Mouse (Mus musculus) testis, postnatal 10 days (tissue): ENCODE data around the gene Epc2.

Source experiments
- DNase-seq: peaks from one replicate; pipeline ENCODE4 v3.0.0; 2021; ENCODE audit warnings: low spot score

Epc2 gene

DNA sequence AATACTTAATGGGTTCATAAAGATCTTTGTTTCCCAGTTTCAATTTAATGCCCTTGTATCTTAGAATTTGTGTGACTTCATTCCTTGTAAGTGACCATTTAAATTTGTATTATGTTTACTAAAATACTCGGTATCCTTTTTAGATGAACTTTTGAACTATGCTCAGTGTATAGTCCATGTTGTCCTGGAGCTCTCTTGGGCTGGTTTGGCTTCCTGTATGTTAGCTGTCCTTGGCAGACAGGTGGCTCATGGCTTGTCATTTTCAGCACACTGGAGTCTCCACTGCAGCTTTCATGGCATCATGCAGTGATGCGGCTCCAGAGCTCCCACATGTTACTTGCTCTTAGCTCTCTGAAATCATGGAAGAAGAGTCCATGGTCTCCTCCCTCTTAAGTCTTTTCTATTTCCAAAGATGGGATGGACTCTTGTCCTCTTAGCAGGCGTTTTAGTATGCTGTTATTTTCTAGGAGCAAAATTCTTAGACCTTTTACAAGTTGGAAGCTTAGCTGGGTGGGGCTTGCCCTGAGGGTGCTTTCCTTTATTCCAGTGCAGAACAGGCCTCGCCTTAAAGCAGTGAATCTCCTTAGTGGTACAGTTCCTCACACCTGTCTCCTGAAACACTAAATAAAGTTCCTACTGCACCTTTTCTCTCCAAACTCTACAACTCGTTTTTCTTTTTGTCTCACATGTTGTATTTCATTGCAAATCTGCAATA is 20.5 kb downstream of the Epc2 start:
- no peak for DNase-seq

DNA sequence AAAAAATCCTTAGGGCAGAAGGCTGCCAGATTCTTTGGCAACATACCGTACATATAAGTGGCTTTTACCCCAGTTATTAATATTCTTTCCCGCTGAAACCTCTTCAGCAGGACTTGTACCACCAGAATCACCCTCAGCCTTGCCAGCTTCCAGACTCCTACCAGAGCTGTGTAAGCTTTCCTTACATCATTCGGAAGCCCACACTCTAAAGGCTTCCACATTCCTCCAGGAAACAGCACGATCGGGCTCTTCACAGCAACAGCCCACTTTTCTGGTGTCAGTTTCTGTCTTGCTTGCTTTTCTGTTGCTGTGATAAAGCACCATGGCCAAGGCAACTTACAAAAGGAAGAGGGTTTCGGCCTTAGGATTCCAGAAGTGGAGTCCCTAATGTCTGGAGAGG is 21.2 kb downstream of the Epc2 start:
- no peak for DNase-seq

DNA sequence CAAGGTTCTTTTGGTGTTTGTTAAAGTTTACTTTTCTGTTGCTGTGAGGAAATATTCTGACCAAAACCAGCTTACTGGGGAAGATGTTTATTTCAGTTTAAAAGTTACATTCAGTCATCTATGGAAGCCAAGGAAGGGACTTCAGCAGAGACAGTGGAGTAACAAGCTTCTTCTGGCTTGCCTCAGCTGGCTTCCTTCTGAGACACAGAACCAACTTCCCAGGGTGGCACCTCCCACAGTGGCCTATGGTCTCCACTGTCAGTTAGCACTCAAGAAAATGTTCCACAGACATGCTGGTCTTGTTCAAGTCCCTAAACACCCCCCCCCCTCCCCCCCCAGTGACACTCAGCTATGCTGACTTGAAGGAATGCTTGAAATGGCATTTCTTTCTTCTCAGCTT is 30.9 kb downstream of the Epc2 start:
- no peak for DNase-seq

DNA sequence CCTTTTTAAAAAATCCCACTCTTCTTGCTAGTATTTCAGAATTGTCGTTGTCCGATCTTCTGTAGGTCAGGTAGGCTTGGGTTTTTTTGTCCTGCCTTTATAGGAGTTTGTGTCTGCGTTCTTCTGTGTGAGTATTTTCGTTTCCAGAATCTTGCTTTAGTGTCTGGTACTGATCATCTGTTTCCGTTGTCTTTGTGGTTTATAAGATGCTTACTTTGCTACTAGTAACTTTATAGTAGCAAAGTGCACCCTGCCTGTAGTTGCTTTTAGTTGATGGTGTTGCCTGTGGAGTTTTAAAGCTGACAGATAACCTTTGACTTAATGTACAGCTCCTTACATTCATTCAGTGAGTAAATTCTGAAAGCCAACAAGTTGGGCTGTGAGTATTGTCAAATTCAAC is 32.1 kb downstream of the Epc2 start:
- DNase-seq, result no peak

DNA sequence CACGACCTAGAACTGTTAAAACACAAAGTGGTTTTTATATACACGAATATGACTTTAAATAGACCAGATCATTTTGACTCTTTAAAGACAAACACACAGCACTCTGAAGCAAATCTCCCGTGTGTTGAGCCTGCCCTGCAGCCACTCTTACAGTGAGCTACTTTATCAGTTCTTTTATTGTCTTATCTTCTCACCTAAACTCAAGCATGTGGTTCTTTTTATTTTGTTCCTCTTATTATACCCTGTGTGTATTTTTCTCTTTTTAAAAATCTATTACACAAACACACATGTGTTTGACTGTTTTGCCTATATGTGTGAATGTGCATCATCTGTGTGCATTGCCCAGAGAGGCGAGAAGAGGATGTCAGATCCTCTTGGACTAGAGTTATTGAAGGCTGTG is 50.1 kb downstream of the Epc2 start:
- no peak for DNase-seq

DNA sequence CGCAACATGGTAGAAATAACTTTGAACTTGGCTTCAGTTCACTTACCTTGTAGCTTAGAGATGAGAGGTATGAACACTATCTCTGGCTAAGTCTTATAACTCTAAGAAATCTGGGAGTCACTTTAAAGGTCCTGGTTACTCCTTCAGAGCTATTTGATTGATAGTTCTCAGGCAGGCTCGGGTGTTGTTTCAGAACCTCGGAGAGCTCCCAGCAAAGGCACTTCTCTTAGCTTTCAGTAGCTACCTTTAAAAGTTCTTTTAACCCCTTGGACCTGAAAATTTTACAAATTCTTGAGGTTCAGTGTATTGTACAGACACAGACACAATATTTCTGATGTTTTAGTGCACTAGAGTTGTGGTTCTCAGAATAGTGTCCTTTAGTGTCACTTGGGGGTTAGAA is 52.3 kb downstream of the Epc2 start:
- peak; percentile 59 for DNase-seq

DNA sequence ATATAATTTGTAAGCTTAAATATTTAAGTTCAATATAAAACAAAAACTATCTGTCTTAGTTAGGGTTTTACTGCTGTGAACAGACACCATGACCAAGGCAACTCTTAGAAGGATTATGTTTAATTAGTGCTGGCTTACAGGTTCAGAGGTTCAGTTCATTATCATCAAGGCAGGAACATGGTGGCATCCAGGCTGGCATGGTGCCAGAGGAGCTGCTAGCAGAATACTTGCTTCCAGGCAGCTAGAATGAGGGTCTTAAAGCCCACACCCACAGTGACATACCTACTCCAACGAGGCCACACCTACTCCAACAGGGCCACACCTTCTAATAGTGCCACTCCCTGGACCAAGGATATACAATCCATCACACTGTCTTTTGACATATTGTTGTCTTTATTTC is 53.9 kb downstream of the Epc2 start:
- DNase-seq, result peak; percentile 44

DNA sequence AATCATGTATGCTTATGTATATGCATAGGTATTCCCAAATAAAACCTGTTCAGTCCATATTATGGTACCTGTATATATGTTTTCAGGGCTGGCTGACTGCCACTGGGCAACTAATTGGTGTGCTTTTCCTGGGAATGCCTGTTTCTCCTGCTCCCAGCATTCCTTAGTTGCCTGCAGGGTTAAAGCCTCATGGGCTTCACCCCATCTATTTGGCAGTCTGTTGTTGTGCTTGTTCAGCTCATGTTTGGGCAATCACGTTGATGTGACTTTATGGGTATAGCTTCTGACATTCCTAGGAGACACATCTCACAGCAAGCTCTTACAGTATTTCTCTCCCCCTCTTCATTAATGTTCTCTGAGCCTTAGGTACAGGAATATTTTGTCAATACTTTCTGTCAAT is 59.5 kb downstream of the Epc2 start:
- no peak for DNase-seq

DNA sequence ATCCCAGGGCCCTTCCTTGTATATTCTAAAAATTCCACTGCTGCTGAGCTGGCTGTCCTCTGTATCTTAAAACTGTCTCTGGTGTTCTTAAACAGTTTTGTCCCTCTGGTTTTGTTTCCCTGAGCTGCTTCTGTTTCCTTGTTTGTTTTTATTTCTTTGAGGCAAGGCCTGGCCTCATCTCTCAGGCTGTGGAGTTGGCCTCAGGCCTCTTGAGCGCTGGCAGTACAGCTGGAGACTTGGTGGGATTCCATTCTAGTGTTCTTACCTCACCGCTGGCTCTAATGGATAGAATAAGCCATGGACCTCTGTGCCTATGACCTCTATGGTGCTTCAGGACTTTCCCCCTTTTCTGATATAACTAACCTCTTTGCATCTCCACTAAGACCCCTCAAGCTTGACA is 64.7 kb downstream of the Epc2 start:
- no peak for DNase-seq

DNA sequence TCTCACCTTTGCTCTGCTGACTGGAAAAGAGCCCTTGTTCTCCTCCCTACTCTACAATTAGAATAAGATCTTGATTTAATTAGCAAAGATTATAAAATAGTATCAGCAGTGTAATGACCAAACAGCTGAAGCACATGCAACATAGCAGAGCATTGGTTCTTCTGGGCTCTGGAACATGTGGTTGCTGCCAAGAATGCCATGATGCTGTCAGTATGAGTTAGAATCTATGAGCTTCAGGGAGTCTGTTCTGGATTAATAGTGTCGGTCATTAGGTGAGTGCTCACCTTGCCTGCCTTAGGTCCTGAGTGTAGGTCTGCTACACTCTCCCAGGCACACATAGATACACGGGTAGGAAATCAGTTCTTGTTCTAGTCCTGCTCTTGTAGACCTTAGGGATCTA is 69.1 kb downstream of the Epc2 start:
- DNase-seq, result no peak

DNA sequence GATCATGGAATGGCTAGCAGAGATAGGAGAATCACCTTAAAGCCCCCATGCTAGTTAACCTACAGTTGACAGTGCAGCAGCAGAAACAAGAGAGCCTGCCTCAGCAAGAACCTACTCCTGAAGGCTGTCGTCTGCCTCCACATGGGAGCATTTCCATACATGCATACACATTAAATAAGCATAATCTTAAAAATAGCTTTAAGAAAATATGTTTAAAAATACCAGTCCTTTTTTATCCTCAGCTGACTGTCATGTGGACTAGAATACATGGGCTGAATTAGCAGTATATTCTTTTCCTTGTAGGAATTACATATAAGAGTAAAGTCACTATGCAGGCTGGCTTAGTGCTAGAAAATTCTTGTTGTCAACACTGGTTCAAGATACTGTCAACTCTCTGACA is 69.7 kb downstream of the Epc2 start:
- DNase-seq, result no peak

DNA sequence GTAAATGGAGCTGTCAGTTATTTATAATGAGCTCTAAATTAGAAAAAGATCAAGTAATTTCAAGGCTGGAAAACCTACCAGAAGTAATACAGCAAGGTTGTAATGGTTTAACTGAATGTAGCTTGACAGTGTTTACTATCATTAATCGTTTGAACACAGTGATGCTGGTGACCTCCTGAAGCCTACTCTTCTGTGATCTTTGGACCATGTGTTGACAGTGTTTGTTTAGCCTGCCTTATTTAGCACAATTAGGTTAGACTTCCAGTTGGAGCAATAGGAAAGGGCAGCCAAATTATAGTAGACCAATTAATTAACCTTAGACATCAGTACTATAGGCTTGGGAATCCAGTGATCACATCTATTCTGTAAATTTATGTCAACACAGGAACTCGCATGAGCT is 70.3 kb downstream of the Epc2 start:
- DNase-seq, result no peak

DNA sequence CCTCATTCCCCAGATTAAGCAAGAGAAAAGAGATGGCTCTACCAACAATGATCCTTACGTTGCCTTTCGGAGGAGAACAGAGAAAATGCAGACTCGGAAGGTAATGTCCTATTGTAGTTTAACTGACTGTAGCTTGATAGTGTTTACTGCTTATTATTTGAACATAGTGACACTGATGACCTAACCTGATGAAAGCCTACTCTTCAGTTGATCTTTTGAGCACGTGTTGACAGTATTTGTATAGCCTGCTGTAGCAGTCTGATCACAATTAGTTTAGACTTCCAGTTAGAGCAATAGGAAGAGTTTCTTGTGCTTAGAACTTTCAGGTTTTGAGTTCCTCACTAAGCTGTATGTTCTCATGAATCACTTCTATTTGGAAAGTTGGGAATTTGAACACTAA is 71.3 kb downstream of the Epc2 start:
- DNase-seq, result no peak

DNA sequence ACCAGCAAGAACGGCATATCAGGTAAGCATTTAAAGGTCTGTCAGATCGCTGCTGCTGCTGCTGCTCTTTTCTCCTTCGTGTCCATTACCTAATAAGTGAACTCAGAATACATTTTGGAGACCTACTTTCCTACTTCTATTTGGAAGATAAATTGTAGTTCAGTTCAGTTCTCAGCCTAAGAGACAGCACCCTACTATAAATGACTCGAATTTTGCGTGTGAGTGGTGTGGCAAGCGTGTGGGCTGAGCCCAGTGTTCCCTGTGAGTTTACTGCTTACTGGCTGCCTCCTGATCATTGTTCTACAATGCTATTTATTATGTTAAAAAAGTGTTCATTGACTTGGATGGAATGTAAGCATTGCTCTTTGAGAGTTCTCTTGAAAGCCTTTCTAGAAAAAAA is 85.9 kb downstream of the Epc2 start:
- DNase-seq, result no peak

DNA sequence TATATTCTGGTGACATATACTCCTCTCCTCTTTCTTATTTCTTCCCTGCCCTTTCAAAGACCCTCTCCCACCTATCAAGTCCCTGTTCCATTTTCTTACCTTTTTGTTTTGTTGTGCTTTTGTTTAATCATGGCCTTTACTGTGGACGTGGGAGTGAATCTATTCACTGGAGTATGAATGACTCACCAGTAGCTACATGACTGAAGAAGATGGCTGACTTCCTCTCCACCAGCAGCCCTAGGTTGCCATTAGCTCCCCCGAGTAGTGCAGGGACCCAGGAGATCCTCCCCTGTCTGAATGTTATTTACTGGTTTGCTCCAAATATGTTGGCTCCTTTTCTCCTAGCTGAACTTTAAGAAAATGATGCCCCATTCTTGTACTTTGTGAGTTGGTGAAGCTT is 86.8 kb downstream of the Epc2 start:
- DNase-seq, result no peak

DNA sequence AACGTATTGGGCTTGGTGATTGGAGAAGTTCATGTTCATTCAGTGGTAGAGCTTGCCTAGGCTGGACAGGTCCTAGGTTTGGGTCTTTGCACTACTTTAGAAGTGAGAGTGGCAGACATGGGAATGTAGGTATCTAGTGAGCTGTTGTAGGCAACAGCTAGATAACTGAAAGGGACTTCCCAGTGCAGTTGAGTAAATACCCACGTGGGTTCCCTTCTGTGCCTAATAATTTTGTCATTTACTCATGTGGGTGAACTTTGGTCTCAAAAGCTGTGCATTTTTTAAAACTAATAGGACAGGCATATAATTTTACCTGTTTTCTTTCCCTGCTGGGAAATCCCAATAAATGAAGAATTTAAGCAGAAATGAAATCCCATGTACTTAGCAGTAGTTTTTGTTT is 88.5 kb downstream of the Epc2 start:
- no peak for DNase-seq

DNA sequence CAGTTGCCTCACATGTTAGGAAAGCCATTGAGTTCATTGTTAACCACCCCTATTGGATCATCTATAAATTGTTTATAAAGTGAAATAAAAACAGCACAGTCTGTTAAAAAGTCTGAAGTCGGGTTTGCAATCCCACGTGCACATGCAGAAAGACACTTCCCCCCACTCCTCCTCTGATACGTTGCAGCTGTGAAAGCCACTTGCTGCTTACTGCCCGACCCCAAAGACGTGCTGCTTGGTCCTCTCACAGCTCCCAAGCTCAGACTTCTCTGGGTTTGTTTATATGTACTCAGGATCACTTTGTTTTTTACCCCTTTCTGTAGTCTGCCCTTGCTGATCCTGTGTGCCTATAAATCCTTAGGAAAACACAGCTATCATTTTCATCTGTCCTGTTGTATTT is 96.5 kb downstream of the Epc2 start:
- DNase-seq, result no peak

DNA sequence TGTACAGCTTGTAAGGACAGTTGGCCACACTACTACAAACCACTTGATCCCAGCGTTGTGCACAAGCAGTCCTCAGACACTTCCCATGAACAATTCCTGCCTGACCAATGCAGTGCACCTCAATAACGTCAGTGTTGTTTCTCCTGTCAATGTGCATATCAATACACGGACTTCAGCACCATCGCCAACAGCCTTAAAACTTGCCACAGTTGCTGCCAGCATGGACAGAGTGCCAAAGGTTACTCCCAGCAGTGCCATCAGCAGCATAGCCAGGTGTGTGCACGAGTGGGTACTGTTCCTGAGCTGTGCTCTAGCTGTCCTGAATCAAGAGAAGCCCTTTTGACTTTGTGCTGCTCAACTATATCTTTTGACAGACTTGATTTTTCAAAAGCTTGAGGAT is 97.2 kb downstream of the Epc2 start:
- no peak for DNase-seq

DNA sequence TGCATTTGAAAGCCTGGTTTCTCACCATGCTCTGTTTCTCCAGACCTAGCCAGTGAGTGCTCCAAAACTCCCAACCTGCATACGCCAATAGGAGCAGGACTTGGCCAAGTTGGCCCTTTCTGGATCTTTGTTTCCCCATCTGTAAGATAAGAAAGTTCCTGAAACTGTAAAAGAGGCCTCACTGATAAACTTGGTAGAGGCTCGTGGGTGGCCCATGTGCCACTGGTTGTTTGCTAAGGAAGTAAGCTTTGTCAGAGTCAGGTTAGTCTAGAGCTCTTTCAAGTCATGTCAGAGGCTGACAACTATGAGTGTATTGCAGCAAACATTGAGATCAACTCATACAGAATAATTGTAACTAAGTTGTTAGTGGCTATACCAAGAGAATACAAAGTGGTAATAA is 101.8 kb downstream of the Epc2 start:
- DNase-seq, result no peak

DNA sequence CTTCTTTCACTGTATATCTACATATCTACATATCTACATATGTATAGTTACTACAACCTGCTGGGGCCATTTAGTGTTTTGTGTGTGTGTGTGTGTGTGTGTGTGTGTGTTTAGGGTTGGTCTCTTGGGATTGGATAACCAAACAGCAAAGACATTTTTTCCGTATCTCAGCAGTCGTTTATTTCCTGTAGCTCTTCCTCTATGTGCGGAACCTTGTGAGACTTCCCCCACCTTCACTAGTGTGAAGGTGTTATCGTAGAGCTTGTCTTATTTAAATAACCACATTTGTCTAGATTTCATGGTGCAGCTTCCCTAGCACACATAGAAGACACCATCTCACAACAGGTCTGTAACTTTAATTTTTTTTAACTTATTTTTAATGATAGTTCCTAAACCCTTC is 106.1 kb downstream of the Epc2 start:
- no peak for DNase-seq

DNA sequence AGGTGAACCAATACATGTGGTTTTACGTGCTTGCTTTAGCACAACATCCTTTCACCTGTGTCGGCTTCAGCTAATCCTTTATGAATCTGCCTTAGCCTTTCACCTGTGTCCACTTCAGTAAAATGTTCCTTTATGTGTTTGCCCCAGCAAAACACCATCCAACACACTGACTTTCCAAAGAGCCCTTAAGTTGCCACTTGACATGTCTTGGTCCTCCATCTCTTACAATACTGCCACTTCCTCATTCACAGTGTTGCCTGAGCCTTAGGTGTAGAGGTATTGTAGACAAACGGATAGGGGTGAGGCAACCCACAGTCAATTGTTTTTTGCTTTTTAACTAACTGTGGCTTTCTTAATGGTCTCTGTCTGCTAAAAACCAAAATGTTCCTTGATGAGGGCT is 107.1 kb downstream of the Epc2 start:
- no peak for DNase-seq

DNA sequence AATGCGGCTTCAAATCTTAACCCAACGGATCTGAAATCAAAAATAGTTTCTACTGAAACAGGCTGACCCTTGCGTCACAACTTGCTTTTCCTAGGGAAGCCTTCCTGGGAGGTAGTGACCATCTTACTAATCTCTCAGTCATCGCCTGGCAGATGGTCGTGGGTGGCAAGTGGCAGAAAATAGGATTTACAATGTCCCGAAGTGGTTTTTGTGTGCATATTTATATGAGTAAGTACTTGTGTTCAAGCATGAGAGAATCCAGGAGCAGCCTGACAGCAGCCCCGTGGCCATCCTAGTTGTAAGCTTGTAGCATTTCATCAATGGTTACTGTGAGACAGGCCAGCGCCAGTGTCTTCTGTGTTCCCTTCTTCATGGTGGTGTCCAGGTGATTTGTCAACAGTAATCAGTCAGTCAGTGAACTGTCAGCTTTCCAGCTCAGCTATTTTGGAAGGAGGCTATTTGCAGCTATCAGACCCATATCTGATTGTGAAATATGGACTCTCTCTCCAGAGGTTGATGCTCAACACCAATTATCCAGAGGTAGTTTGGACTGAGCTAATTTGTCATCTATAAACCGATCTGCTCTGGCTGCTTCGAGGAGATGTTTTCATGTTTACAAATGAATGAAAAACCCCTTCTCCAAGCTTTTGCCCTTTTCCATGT is 111.5 kb downstream of the Epc2 start:
- no peak for DNase-seq

DNA sequence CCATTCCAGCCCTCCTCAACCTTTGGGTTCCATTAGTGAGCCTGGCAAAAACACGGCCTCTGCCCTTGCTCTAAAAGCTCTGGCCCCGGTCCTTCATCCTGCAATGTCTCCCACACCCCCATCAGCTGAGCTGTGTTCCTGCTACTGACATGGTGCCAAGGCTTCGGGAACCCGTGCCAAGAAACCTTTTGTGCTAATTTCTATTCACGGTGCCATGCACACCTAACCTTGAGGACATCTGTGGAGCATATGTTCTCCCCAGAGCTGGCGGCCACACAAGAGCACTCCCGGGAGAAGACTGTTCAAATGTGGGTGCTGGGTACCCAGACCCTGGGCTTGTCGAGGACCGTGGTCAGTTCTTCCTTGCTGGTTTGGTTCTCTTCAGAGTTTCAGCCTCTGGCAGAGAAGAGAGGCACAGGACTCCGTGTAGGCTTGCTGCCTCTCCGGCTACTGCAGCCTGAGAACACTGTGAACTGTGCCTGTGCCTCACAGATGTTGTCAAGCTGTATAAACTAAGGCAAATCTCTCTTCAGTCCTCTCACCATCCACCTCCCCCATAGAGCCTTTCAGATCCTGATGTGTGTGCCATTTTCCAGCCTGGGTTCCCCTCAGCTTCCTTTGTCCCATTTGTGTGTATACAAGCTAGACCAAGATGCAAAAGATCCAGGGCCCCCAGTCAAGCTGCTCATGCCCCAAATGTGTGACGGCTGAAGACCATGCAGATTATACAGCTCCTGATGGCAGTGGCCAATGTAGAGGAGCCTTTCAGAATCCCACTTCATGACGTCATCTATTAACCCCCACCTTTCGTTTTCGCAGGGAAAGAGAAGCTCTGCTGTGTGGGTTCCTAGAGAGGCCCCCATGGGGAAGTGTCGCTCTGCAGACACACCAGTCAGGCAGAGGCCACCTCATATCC is 118.8 kb downstream of the Epc2 start:
- DNase-seq, result peak; percentile 83
